Mouse (Mus musculus) heart, postnatal 0 days (tissue): ENCODE measurements around the gene Dnah2.

Source experiments
- CTCF ChIP-seq: IDR thresholded peaks from 2 replicates; pipeline ENCODE4 v1.5.1; 2016; ENCODE audit warnings: antibody characterized with exemption, control low read depth, low read depth
- EP300 ChIP-seq: IDR thresholded peaks from 2 replicates; pipeline ENCODE4 v1.6.1; 2016; ENCODE audit warnings: antibody characterized with exemption, low read depth

GRCm38 (mm10) chr11:69410310-69411072 lies 138.4 kb downstream of the Dnah2 start:
- TF ChIP-seq CTCF (no peak), EP300 (no peak; the same call in 1 of the 2 replicates)
